Mouse (Mus musculus) adrenal gland, postnatal 14 days (tissue): Measurements from ENCODE around the gene Lipe. TPM values are rescaled to one million over a fixed set of nuclear protein-coding genes. Genes with fewer than 3 reads are reported as not detected.

Experiments used
- DNase-seq: peaks from one replicate; pipeline ENCODE4 v3.0.0; 2021; ENCODE audit warnings: mixed read lengths
- total RNA-seq: library from RNA; stranded (reverse); gene quantifications from 2 replicates; pipeline ENCODE4 v1.2.3, GENCODE M21; 2021

Gene Lipe
- total RNA-seq, 1 experiment from 2014 or later, result 400 TPM

DNA sequence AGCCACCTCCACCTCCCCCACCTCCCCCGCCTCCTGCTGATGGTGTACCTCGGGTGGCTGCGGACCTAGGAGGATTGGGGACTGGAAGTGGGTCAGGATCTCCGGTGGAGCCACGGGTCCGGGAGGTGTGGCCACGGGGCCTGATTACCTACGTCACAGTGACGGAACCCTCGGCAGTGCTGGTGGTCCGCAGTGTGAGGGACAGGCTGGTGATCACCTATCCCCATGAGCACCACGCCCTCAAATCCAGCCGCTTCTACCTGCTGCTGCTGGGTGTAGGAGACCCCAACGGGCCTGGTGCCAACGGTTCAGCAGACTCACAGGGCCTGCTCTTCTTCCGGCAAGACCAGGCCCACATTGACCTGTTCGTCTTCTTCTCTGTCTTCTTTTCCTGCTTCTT is 34.9 kb downstream of the Lipe start:
- DNase-seq, result no peak

DNA sequence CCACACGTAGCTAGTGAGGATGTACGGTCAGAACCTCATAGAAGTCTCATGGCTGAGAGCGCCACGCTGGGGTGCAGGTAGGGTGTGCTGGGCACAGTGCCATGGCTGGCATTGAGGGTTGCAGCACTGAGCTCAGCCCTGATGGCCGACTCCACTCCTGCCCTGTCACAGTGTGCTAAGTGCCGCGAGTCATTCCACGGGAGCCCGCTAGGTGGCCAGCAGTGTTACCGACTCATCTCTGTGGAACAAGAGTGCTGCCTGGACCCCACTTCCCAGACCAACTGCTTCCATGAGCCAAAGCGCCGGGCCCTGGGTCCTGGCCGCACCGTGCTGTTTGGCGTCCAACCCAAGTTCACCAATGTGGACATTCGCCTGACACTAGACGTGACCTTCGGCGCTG is 35.4 kb downstream of the Lipe start:
- DNase-seq, result peak; percentile 72

DNA sequence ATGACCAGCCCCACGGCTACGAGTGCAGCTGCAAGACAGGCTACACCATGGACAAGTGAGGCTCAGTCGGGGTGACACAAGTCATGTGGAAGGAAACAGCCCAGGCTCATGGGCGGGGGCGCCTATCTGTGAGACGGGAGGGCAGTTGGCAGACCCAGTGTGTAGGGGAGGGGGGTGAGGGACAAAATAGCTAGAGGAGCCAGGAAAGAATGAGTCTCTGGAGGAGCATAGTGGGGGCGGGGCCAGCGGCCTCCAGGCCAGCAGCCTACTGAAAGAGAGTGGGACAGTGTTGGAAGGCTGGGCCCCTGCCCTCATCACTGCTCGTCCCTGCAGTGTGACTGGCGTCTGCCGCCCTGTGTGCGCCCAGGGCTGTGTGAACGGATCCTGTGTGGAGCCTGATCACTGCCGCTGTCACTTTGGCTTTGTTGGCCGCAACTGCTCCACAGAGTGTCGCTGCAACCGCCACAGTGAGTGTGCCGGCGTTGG is 39.7 kb downstream of the Lipe start:
- no peak for DNase-seq

DNA sequence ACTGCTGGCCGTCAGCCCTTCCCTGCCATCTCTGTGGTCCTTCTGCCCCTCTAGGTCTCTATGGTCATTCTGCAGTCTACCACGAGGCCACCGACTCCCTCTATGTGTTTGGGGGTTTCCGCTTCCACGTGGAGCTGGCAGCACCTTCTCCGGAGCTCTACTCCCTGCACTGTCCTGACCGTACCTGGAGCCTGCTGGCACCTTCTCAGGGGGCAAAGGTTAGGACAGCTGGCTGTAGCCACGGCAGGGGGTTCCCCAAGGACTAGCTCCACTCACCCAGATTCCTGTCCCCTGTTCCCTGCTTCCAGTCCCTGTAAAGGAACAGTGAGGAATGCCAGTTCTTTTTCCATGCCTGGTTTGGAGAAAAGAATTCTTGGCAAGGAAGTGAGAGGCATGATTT is 49.6 kb downstream of the Lipe start:
- no peak for DNase-seq

DNA sequence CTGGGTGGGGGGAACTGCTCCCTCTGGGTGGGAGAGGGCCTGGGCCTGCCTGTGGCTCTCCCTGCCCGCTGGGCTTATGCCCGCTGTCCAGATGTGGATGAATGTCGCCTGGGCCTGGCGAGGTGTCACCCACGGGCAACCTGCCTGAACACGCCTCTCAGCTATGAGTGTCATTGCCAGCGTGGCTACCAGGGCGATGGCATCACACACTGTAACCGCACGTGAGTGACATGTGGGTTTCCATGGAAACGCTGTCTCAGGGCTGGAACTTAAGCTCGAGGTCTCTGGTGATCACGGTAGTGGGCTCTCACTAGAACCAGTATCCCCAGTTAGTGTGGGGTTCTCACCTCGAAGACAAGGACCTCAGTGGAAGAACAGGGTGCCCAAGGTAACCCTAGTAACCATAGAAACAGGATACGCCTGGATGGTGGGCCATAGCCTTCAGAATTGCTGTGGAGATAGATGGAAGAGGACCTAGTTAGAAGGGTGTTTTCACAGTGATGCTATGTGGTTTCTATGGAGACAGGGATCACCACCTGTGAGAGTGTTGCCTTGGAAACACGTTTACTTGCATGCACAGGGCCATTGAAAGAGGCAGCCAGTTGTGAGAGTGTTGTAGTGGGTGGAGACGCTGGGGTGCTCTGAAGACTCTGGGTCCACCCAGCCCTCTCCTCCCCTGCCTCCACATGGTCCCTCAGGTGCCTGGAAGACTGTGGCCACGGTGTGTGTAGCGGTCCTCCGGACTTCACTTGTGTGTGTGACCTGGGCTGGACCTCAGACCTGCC is 57.3 kb downstream of the Lipe start:
- no peak for DNase-seq

DNA sequence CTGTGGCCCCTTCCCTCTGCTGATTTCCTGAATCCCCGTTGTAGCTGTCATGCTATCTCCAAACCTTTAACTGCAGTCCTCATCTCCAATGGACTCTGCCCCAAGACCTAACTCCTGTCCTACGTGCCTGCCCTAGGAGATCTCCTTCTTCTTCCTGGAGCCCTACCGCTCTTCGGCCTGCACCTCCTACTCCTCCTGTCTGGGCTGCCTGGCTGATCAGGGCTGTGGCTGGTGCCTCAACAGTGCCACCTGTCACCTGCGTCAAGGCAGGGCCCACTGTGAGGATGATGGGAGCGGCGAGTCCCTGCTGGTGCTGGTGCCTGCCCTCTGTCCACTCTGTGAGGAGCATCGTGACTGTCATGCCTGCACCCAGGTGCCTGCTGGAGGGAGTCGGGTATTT is 59.2 kb downstream of the Lipe start:
- no peak for DNase-seq

DNA sequence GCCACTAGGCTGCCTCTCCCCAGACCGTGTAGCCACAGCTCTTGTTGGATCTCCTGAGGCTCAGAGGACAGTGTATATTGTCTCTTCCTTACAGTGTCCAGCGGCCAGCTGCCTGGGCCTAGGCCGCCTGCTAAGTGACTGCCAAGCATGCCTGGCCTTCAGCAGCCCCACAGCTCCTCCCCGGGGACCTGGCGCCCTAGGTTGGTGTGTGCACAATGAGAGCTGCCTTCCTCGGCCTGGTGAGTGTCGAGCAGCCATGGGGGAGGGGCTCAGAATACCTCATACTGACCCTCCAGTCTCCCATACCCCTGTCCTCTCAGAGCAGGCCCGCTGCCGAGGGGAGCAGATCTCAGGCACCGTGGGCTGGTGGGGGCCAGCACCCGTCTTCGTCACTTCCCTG is 64.0 kb downstream of the Lipe start:
- peak; percentile 40 for DNase-seq

DNA sequence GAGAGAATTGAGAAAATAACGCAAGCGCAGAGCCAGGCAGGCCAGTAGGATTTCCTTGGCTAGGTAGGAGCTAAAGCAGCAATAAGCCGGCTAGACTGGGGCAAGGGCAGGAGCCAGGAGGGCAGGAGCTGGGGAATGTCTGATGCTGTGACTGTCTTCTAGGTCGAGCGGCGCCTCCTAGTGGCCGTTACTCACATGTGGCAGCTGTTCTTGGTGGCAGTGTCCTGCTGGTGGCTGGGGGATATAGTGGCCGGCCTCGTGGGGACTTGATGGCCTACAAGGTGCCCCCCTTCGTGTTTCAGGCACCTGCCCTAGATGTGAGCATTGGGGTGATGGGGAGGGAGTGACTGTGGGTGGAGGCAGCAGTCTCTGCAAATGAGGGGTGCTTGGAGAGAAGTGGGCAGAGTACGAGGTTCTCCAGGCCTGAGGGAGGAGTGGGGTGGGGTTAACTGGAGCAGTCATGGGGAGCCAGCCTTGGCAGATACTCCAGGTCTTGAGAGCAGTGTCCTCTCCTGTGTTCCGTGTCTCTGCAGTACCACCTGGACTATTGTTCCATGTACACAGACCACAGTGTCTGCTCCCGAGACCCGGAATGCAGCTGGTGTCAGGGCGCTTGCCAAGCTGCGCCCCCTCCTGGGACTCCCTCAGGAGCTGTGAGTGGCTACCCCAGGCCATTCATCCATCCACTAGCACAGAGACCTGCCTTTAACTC is 64.8 kb downstream of the Lipe start:
- DNase-seq, result peak; percentile 89

Other genes with a start within 250 kb of the Lipe start
- 0.96 and 5.1 TPM in 2 replicates for gene Pou2f2, start 219.0 kb downstream of the Lipe start, total RNA-seq
- gene Dedd2, start 178.1 kb downstream of the Lipe start, total RNA-seq, result 17.4 and 17.9 TPM in 2 replicates
- gene Zfp526, start 177.3 kb downstream of the Lipe start, total RNA-seq, result 9.0 and 11.6 TPM in 2 replicates
- 96.8 and 104 TPM in 2 replicates for gene Gsk3a, start 160.9 kb downstream of the Lipe start, total RNA-seq
- gene Erf, start 147.9 kb downstream of the Lipe start, total RNA-seq, result 29.7 and 34.4 TPM in 2 replicates
- 115 and 127 TPM in 2 replicates for gene Cic, start 131.0 kb downstream of the Lipe start, total RNA-seq
- 31.5 and 33.7 TPM in 2 replicates for gene Pafah1b3, start 100.7 kb downstream of the Lipe start, total RNA-seq
- not detected in 2 replicates for gene Prr19, start 97.3 kb downstream of the Lipe start, total RNA-seq
- 1.4 and 3.2 TPM in 2 replicates for gene Tmem145, start 92.6 kb downstream of the Lipe start, total RNA-seq
- gene Megf8, start 81.5 kb downstream of the Lipe start, total RNA-seq, result 39.1 and 39.7 TPM in 2 replicates
- not detected in 2 replicates for gene Cnfn, start 29.0 kb downstream of the Lipe start, total RNA-seq
- 0.53 TPM in 1 of 2 replicates, not detected in the other for gene Cxcl17, start 14.2 kb upstream of the Lipe start, total RNA-seq
- 16.1 and 21.2 TPM in 2 replicates for gene Ceacam1, start 78.9 kb upstream of the Lipe start, total RNA-seq
- 1.8 and 5.6 TPM in 2 replicates for gene Ceacam2, start 141.1 kb upstream of the Lipe start, total RNA-seq
- not detected in 2 replicates for gene Erich4, start 217.2 kb upstream of the Lipe start, total RNA-seq
- gene Dmac2, start 220.7 kb upstream of the Lipe start, total RNA-seq, result 37.4 and 43.7 TPM in 2 replicates
- 3.6 and 6.2 TPM in 2 replicates for gene B3gnt8, start 227.9 kb upstream of the Lipe start, total RNA-seq